Mouse (Mus musculus) heart, postnatal 0 days (tissue): ENCODE data around the gene Kif26b. TPM values are rescaled to one million over a fixed set of nuclear protein-coding genes. Genes with fewer than 3 reads are reported as not detected.

ENCODE experiments used
- ATAC-seq: fragments of 200-750 bp; cut with Nextera tagmentation; 2 replicates; pipeline ENCODE4 v1.8.0; 2017; ENCODE audit warnings: low read depth, moderate number of reproducible peaks, moderate library complexity; ENCODE audit not compliant: insufficient read depth
- DNase-seq: peaks from one replicate; pipeline ENCODE4 v3.0.0-alpha.2; 2016; ENCODE audit warnings: low spot score
- H3K27ac ChIP-seq: fragments of 300-500 bp; sonication (generic); 2 replicates; pipeline ENCODE4 v1.5.1; 2014; ENCODE audit warnings: low read depth, mild to moderate bottlenecking
- H3K27me3 ChIP-seq: fragments of 300-500 bp; sonication (generic); 2 replicates; pipeline ENCODE4 v1.6.1; 2014; ENCODE audit warnings: low read length, mixed read lengths; ENCODE audit not compliant: control insufficient read depth, insufficient read depth
- H3K36me3 ChIP-seq: fragments of 300-500 bp; sonication (generic); replicated peaks from 2 replicates; pipeline ENCODE4 v1.6.1; 2014; ENCODE audit warnings: low read length, mixed read lengths; ENCODE audit not compliant: control insufficient read depth, insufficient read depth
- H3K4me1 ChIP-seq: fragments of 300-500 bp; sonication (generic); 2 replicates; pipeline ENCODE4 v1.6.1; 2014; ENCODE audit warnings: antibody characterized with exemption; ENCODE audit not compliant: control insufficient read depth, insufficient read depth
- H3K4me2 ChIP-seq: fragments of 300-500 bp; sonication (generic); 2 replicates; pipeline ENCODE4 v1.6.1; 2014; ENCODE audit warnings: low read depth, mild to moderate bottlenecking, low read length, moderate library complexity
- H3K4me3 ChIP-seq: fragments of 300-500 bp; sonication (generic); 2 replicates; pipeline ENCODE4 v1.5.1; 2014; ENCODE audit warnings: low read depth, low read length
- H3K9ac ChIP-seq: fragments of 300-500 bp; sonication (generic); replicated peaks from 2 replicates; pipeline ENCODE4 v1.6.1; 2014; ENCODE audit warnings: low read depth, low read length, mixed read lengths
- H3K9me3 ChIP-seq: fragments of 300-500 bp; sonication (generic); replicated peaks from 2 replicates; pipeline ENCODE4 v1.6.1; 2016; ENCODE audit warnings: low read length; ENCODE audit not compliant: control insufficient read depth
- CTCF ChIP-seq: IDR thresholded peaks from 2 replicates; pipeline ENCODE4 v1.5.1; 2016; ENCODE audit warnings: antibody characterized with exemption, control low read depth, low read depth
- EP300 ChIP-seq: IDR thresholded peaks from 2 replicates; pipeline ENCODE4 v1.6.1; 2016; ENCODE audit warnings: antibody characterized with exemption, low read depth
- WGBS: fragments of 180-500 bp; shearing (Covaris S2); extraction: QIAGEN DNeasy Blood & Tissue Kit; methylation state at CpG from one replicate; pipeline ENCODE4 v1.1.7; 2014; 5-methylcytosine and 5-hydroxymethylcytosine counted together
- polyA plus RNA-seq: library from polyadenylated mRNA; unstranded; fragments of >200 nt; fragmentation: Nextera tagmentation; extraction: Ambion mirVana; gene quantifications from 2 replicates; pipeline ENCODE4 v1.2.1, GENCODE M21; 2015
- total RNA-seq: library from RNA; depleted of rRNA; stranded (reverse); fragments of >200 nt; gene quantifications from 2 replicates; pipeline ENCODE4 v1.2.3, GENCODE M21; 2014; ENCODE audit warnings: low replicate concordance

Kif26b gene
- total and polyA plus RNA-seq, 2 experiments from 2014 or later, result 1.8 to 19.8 TPM

- Histone ChIP-seq H3K4me3 (peak overlapping the region; percentile 81), H3K4me1 (peaks cover 16% of the 10 kb centered on the region; the same call in 1 of the 2 replicates), H3K27me3 (peaks cover 4% of the 10 kb centered on the region; the same call in 1 of the 2 replicates), H3K9me3 (no peaks in the 10 kb centered on the region), H3K27ac (peak overlapping the region; percentile 13; the same call in 1 of the 2 replicates), H3K36me3 (no peaks in the 10 kb centered on the region), H3K9ac (no peak overlapping the region), H3K4me2 (peak overlapping the region; percentile 100)
- ATAC-seq, result no peak
- DNase-seq, result peak; percentile 58
- TF ChIP-seq EP300, result no peak
- TF ChIP-seq CTCF, result peak; percentile 61
- WGBS, result under 1% methylated on average over 21 of the region's 21 CpGs
These were observed 1.8 kb upstream of the Kif26b start for GRCm38 (mm10) chr1:178527185-178527546.

GRCm38 (mm10) chr1:178527547-178528361 is 1.2 kb upstream of the Kif26b start:
- Histone ChIP-seq H3K9me3 (no peaks in the 10 kb centered on the region), H3K27me3 (peaks cover 4% of the 10 kb centered on the region; the same call in 1 of the 2 replicates), H3K9ac (peak overlapping the region; percentile 68), H3K36me3 (no peaks in the 10 kb centered on the region), H3K4me1 (peaks cover 13% of the 10 kb centered on the region; the same call in 1 of the 2 replicates), H3K4me3 (peak overlapping the region; percentile 81), H3K27ac (peak overlapping the region; percentile 83), H3K4me2 (peak overlapping the region; percentile 100)
- DNase-seq (peak; percentile 30), ATAC-seq (peak; percentile 57)
- WGBS, result under 1% methylated on average over 58 of the region's 59 CpGs
- TF ChIP-seq CTCF (peak; percentile 32; the same call in 1 of the 2 replicates), EP300 (no peak)

GRCm38 (mm10) chr1:178529512-178530300 is 781 bp downstream of the Kif26b start:
- Histone ChIP-seq H3K9ac (peak overlapping the region; percentile 46; the same call in 1 of the 2 replicates), H3K9me3 (no peaks in the 10 kb centered on the region), H3K36me3 (no peaks in the 10 kb centered on the region), H3K4me1 (peaks cover 19% of the 10 kb centered on the region; the same call in 1 of the 2 replicates), H3K4me3 (peak overlapping the region; percentile 81), H3K27ac (no peak overlapping the region), H3K4me2 (peak overlapping the region; percentile 100), H3K27me3 (peaks cover 4% of the 10 kb centered on the region; the same call in 1 of the 2 replicates)
- TF ChIP-seq CTCF, result no peak
- no peak for TF ChIP-seq EP300
- DNase-seq (peak; percentile 34), ATAC-seq (no peak)
- under 1% methylated on average over 38 of the region's 38 CpGs for WGBS

GRCm38 (mm10) chr1:178530301-178531078 is 1.6 kb downstream of the Kif26b start:
- H3K9ac ChIP-seq, result peak overlapping the region; percentile 46; the same call in 1 of the 2 replicates
- peaks cover 4% of the 10 kb centered on the region; the same call in 1 of the 2 replicates for H3K27me3 ChIP-seq
- peaks cover 19% of the 10 kb centered on the region; the same call in 1 of the 2 replicates for H3K4me1 ChIP-seq
- ATAC-seq (peak; percentile 46), DNase-seq (peak; percentile 78)
- no peaks in the 10 kb centered on the region for H3K9me3 ChIP-seq
- WGBS, result under 1% methylated on average over 62 of the region's 62 CpGs
- no peak overlapping the region for H3K27ac ChIP-seq
- peak overlapping the region; percentile 81 for H3K4me3 ChIP-seq
- H3K4me2 ChIP-seq, result peak overlapping the region; percentile 100
- H3K36me3 ChIP-seq, result no peaks in the 10 kb centered on the region
- no peak for TF ChIP-seq EP300
- TF ChIP-seq CTCF, result peak; percentile 68

- DNase-seq, result no peak
- Histone ChIP-seq H3K27ac (no peak overlapping the region), H3K4me3 (no peak overlapping the region), H3K36me3 (no peaks in the 10 kb centered on the region), H3K27me3 (no peaks in the 10 kb centered on the region), H3K4me2 (no peak overlapping the region), H3K4me1 (no peaks in the 10 kb centered on the region), H3K9me3 (no peaks in the 10 kb centered on the region), H3K9ac (no peak overlapping the region)
- WGBS, result 46% methylated on average over 10 of the region's 10 CpGs
- no peak for ATAC-seq
- TF ChIP-seq CTCF, result no peak
- no peak for TF ChIP-seq EP300
These were observed 11.3 kb downstream of the Kif26b start for GRCm38 (mm10) chr1:178540247-178540646.
